Mouse (Mus musculus) heart, postnatal 0 days (tissue): ENCODE measurements at regions not wholly inside any gene's neighbourhood (a gene's known extent, or its start where the extent isn't known, plus 50 kb on each side); places are given as distances from the start of the nearest gene placed in this dataset.

Experiments
- CTCF ChIP-seq: IDR thresholded peaks from 2 replicates; pipeline ENCODE4 v1.5.1; 2016; ENCODE audit warnings: antibody characterized with exemption, control low read depth, low read depth
- EP300 ChIP-seq: IDR thresholded peaks from 2 replicates; pipeline ENCODE4 v1.6.1; 2016; ENCODE audit warnings: antibody characterized with exemption, low read depth

DNA sequence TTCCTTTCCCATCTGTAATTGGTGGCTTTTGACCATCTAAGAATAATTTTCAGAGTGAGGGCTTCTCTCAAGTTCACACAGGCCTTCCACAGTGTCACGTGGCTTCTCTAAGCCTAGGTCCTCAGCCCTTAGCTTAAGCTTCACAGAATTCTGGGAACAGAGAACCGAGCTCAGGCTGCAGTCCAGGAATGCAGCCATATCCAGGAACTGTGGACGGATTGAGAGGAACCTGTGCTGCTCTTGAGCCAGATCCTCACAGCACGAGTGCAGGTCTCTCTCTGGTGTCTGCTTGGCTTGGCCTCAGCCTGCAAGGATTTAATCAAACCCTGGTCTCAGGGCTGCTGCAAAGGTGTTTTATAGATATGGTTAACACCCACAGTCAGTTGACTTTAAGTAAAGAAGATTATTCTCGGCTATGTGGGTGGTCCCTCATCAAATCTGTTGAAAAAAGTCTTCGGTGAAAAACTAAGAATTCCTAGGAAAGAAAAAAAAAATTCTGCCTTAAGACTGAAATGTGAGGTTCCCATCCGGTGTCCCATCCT, 127.8 kb downstream of the Mis18a start:
- no peak for TF ChIP-seq CTCF
- TF ChIP-seq EP300, result no peak
